Mouse (Mus musculus): ENCODE measurements around the gene Ergic1. TPM values are rescaled to one million over a fixed set of nuclear protein-coding genes. Genes with fewer than 3 reads are reported as not detected.
A peak's percentile ranks its signal among the peaks of the same experiment; 100 is the strongest.

Ergic1 gene
- total RNA-seq, 1 experiment from 2014 or later, result 138 TPM

GRCm38 (mm10) chr17:26628479-26628878 lies 67.2 kb downstream of the Ergic1 start:
- DNase-seq, result no peak

- DNase-seq, result no peak
These were observed 67.6 kb downstream of the Ergic1 start for GRCm38 (mm10) chr17:26628936-26629335.

GRCm38 (mm10) chr17:26631811-26632327 lies 70.6 kb downstream of the Ergic1 start:
- DNase-seq, result no peak

- DNase-seq, result no peak
These were observed 71.9 kb downstream of the Ergic1 start for GRCm38 (mm10) chr17:26633186-26633585.

GRCm38 (mm10) chr17:26633926-26634325 lies 72.6 kb downstream of the Ergic1 start:
- no peak for DNase-seq

GRCm38 (mm10) chr17:26634539-26634938 lies 73.2 kb downstream of the Ergic1 start:
- no peak for DNase-seq

GRCm38 (mm10) chr17:26635951-26636350 lies 74.7 kb downstream of the Ergic1 start:
- DNase-seq, result no peak

- peak; percentile 43 for DNase-seq
These were observed 76.6 kb downstream of the Ergic1 start for GRCm38 (mm10) chr17:26637851-26638250.

- peak; percentile 85 for DNase-seq
These were observed 77.4 kb downstream of the Ergic1 start for GRCm38 (mm10) chr17:26638655-26639054.

- no peak for DNase-seq
These were observed 78.5 kb downstream of the Ergic1 start for GRCm38 (mm10) chr17:26639791-26640190.

GRCm38 (mm10) chr17:26640286-26640740 lies 79.0 kb downstream of the Ergic1 start:
- no peak for DNase-seq

GRCm38 (mm10) chr17:26643456-26643855 lies 82.2 kb downstream of the Ergic1 start:
- DNase-seq, result no peak

GRCm38 (mm10) chr17:26643993-26644392 lies 82.7 kb downstream of the Ergic1 start:
- DNase-seq, result no peak

GRCm38 (mm10) chr17:26644509-26645410 lies 83.5 kb downstream of the Ergic1 start:
- no peak for DNase-seq

GRCm38 (mm10) chr17:26645411-26645854 lies 84.1 kb downstream of the Ergic1 start:
- no peak for DNase-seq

GRCm38 (mm10) chr17:26647283-26647682 lies 86.0 kb downstream of the Ergic1 start:
- DNase-seq, result no peak

GRCm38 (mm10) chr17:26649565-26649964 lies 88.3 kb downstream of the Ergic1 start:
- no peak for DNase-seq

- DNase-seq, result no peak
These were observed 89.4 kb downstream of the Ergic1 start for GRCm38 (mm10) chr17:26650451-26651363.

GRCm38 (mm10) chr17:26658854-26659572 lies 97.7 kb downstream of the Ergic1 start:
- DNase-seq, result no peak

- DNase-seq, result no peak
These were observed 98.3 kb downstream of the Ergic1 start for GRCm38 (mm10) chr17:26659573-26659915.

GRCm38 (mm10) chr17:26660192-26660912 lies 99.1 kb downstream of the Ergic1 start:
- peak; percentile 79 for DNase-seq

All from adrenal gland, postnatal 25 days (tissue).